Mouse (Mus musculus) inflammation-experienced regulatory T-cells, adult 6 months (primary cell): ENCODE measurements around the gene Hba-a2. TPM values are rescaled to one million over a fixed set of nuclear protein-coding genes. Genes with fewer than 3 reads are reported as not detected.
"Not testable (repeated sequence)": the region's sequence is repeated elsewhere in the genome, so short reads cannot be mapped to it uniquely, and the experiment has no call there.

Experiments
- ATAC-seq: one replicate; pipeline ENCODE4 v1.8.0; 2017
- polyA plus RNA-seq, 3 experiments: library from polyadenylated mRNA; unstranded; fragments of 100-300 nt; shearing (Covaris generic); gene quantifications; one replicate each; pipeline ENCODE4 v1.2.1; 2017

Hba-a2 gene
- polyA plus RNA-seq = 10 to 100 TPM; 11.3 to 24.9 (median 18.9) TPM

DNA sequence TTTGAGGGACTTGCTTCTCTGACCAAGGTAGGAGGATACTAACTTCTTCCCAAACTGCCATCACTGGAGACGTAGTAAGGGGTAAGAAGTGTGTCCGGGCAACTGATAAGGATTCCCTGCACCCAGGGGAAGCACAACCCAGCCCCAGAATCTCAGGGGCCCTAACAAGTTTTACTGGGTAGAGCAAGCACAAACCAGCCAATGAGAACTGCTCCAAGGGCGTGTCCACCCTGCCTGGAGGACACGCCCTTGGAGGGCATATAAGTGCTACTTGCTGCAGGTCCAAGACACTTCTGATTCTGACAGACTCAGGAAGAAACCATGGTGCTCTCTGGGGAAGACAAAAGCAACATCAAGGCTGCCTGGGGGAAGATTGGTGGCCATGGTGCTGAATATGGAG lies at the start of gene Hba-a2:
Hba-a2 (plus strand) TSS at position 287 of the 400 bp plus-strand sequence.
- ATAC-seq = not testable (repeated sequence)

DNA sequence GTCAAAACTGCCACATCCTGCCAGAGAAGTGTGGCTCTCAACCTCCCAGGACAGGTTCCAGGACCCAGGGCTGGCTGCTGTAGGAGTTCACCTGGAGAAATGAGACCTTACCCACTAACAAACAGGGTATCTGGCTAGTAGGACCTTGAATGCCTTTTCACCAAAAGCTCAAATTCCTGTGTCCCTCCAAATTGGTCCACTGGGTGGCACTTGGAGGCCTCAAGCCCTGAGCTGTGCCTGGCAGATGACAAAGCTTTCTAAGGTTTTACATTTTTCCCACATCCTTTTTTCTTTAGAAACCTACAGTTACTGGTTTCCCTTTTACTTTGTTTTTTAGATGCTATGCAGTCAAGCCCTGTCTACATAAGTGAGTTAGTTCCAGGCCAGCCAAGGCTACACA lies 49.2 kb upstream of the Hba-a2 start:
- no peak for ATAC-seq

DNA sequence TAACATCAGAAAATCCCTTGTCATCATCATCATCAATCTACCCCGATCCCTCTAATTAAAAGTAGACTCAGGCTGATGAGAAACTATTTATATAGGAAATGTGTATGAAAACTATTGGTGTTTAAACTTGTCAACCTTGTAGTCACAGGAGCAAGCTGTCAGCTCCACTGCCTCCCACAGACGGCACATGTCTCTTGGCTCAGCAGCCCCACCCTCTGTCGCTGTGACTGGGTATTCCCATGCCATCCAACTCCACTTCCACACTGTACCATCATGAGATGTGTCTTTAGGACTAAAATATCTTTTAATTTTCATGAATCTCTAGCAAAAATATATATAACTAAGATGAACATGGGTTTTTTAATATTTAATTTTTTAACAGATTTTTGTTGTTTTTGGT lies 47.9 kb upstream of the Hba-a2 start:
- no peak for ATAC-seq

DNA sequence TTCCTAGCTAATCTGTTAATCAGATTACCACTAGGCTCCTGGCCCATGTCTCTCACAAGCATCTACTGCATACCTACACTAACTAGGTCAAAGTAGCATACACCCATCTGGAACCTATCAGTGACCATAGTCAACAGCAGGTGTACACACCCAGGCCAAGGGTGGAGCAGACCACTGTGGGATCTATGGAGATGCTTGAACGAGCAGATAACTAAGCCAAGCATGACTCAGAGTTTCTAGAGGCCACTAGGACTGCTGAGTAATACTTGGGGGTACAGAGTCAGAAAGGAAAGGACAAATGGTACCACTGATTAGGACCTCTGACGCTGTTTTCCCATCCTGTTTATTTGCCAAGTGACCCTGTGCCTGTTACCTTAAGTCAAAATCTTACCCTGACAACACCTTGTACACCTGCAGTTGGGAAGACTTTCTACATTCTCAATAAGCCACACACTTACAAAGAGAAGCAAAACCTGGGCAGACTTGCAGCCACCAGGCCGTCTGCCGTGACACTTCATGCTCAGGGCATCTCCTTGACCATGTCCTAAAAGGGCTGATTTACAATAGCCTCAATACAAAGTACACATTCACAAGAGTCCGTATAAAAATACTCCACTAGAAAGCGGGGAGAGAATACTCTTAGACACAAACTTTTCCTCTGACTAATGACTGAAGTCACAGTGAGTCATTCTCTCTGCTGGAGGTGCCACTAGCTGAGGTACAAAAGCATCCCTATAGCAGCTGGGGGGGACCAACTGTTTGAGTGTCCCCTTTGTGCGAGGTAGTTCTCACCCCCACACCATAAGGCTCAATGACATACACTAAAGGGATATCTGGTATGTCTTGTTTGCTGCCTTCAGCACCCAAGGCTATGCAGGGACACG lies 45.2 kb upstream of the Hba-a2 start:
- ATAC-seq = no peak

DNA sequence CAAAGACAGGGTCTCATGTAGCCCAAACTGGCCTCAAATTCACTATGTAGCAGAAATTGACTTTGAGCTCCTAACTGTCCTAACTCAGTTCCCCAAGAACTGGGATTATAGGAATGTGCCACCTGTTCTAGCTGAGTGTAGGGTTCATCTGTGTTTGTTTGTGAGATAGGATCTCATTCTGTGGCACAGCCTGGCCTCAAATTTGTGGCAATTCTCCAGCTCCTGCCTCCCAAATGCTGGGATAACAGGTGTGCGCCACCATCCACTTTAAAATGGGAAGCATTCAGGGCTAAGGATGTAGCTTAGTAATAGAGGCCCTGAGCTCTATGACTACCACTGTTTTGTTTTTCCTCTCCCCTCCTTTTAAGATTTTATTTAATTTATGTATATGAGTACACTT lies 43.2 kb upstream of the Hba-a2 start:
- ATAC-seq = no peak

DNA sequence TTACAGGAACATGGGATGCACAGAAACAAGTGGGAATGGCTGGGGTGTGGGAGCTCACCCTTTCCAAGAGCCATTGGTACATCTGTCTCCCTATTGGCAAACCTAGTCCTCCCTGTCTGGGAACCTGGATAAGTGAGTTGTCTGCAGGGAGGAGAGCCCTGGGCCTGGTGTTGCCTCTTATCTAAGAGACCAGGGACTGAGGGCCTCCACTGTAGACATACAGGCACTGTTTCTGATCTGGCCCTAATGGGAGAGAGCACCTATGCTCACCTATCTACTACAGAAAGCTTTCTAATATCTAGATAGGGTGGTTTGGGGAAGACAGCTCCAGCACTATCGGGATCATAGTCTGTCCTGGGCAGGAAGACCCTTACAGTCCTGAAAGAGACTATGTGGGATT lies 40.1 kb upstream of the Hba-a2 start:
- ATAC-seq = no peak

DNA sequence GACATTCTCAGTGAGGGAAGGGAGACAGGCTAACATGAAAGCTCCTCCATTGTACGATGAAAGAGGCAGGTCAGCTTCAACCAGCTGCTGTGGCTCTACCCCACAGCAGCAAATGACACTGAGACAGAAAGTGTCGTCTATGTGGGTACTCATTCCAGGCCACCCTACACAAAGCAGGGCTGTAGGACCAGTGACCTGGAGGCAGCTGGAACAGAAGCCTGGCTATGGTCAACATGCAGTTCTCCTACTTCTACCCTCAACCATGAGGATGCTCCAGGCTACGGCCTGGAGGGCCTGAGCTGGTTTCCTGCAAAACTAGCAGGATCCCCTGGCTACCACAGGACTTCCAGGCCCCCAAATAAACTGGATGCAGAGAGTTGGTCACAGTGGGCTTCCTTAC lies 39.7 kb upstream of the Hba-a2 start:
- no peak for ATAC-seq

DNA sequence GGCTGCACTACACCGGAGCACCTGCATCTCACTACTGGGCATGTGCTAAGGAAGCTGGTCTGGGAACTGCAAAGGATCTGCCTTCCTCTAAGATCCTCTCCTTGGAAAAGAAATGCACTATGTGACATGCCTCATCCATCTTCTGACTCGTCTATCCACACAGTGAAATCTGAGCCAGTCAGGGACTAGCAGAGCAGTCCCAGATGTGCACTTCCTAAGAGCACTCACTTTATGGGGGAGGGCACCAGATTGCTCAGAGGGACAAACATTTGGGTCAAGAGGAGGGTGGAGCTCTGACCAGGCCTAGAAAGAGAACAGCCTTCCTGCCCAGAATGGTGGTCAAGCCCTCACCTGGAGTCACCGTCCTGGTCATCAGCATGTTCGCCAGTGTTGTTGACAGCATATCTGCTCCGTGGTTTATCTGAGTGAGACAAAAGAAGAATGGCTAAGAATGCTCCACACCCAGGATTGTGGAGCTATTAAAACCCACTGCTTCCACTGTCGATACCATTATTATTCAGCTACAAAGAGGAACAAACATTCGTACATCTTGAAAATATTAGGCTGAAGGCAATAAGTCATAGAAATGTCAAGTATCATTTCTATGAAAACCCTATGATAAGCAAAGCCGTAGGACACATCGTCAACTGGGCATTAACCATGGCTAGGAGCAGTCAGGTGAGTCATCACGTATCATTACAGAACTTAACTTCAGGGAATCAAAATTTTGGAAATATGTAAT lies 33.4 kb upstream of the Hba-a2 start:
- ATAC-seq = no peak

DNA sequence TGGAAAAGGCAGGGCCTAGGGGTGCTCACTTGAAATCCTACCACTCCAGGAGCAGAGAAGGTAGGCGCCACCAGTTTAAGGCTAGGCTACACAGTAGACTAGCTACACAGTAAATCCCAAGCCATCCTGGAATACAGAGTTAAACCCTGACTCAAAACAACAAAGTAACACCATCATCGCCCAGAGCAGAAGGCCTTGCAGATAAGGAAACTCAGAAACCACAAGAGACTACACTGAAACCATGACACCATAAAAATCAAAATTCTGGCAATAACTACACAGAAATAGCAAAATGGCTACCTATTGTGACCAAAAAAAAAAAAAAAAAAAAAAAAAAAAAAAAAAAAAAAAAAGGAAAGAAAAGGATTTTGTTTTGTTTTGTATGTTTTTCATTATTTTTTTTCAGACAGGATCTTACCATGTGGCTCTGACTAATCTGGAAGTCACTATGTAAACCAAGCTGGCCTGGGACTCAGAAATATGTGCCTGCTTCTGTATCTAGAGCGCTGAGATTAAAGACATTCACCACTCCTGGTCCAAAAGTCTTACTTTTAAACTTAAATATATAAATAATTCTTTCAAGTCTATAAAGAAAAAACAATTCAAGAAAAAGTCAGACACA lies 31.1 kb upstream of the Hba-a2 start:
- no peak for ATAC-seq

DNA sequence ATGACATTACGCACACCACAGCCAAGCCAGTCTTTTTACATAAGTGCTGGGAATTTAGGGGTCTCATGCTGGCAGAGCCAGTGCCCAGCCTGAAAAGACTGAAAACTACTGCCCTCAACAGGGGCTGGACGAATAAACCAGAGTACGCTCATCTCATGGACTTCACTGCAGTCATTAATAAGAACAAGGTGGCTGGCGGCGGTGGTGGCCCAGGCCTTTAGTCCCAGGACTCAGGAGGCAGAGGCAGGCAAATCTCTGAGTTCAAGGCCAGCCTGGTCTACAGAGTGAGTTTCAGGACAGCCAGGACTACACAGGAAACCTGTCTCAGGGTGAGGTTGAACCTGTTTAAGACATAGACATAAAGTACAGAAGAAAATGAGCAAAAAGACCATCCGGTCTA lies 30.1 kb upstream of the Hba-a2 start:
- no peak for ATAC-seq

DNA sequence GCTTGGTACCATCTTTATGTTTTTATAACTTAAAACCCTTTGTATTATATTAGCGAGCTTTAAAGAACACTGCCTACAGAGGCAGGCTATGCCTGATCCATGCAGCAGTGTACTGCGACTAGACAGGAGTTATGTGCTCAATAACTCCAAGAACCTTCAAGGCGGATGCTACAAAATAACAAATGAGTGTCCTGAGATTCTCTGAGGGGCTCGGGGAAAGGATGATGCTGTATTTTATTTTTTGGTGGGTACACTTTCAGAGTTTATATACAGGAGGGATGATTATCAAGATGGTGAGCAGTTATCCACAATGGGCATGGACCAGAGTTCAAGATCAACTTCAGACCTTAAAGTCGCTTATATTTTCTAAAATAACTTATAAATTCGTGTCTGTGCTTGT lies 29.5 kb upstream of the Hba-a2 start:
- no peak for ATAC-seq

DNA sequence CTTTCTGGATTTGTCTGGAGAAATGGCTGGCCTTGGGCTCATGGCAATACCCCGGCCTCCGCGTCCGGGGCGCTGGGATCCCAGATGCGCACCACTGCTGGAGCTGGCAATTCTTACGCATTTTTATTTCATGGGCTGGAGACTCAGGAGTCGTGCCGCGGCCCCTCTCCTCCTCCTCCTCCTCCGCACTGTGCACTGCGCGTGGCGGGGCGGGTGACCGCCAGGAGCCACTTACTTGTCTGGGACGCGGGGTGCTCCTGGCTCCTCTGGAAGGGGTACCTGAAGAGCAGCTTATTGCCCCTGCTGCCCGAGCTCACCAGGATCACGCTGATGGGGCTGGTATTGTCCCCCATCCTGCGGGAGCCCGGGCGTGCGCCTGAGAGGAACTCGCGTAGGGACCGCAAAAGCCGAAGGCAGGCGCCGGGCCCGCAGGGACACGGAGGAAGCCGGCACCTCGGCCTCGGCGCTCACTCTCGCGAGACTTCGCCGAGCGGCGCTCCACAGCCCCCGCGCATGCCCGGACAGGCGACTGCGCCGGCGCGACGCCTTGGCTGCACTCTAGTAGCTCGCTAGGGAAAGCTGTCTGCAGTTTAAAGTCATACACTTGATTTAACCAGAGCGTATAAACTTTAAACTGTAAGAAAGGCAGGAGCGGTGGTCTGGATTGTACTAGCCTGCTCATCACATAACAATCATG lies 29.0 kb upstream of the Hba-a2 start, which contains the start of gene Nprl3:
Nprl3 (minus strand) TSS at position 520 of the 697 bp plus-strand sequence.
- ATAC-seq = peak; percentile 96

DNA sequence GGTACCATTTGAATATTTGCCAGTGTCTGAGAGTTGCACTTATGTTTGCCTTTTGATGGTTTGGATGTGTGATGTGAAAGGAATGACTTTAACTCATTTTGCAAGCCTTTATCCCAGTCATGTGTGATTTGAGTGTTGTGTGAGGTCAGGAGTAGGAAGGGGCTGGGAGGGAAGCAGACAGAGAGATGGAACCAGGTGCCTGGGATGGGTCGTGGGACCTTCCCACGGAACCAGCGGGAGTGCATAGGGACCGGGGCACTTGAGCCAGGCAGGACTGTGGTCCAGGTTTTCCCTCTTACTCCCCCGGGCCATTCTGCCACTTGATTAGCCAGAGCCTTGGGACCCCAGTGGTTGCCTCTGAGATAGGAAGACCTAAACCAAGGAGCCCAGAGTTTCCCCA lies 28.3 kb upstream of the Hba-a2 start:
- no peak for ATAC-seq

DNA sequence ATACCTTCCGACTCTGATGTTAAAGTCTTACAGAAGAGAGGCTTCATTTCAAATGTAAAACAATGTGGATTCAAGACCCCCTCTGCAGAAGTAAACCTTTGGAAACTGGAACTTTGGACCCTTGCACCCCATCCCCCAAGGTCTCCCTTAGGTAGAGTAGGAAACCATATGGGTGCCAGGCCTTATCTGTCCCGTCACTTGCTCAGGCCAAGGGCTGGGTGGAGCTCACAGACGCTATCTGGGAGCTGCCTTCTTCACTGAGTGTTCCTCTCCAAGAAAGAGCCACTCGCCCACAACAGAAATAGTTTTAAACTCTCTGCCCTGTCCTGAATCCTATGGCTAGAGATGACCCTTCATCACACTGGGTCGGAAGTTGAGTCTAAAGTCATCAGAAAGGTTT lies 27.3 kb upstream of the Hba-a2 start:
- ATAC-seq = no peak

DNA sequence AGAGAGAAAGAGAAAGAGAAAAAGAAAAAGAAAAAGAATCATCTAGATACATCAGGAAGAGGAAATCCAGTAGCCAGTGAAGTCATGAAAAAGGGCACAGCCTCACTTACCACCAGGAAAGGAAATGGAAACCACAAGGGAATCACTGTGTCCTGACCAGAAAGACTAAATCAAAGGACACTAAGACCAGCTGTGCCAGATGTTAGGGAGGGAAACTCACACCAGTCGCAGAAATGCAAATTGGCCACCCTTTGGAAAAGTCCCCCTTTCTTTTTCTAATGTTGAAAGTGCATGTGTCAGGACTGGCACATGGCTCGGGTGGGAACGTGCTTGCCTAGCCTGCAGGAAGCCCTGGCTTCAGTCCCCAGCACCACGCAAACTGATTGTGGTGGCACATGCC lies 25.1 kb upstream of the Hba-a2 start:
- ATAC-seq = no peak

DNA sequence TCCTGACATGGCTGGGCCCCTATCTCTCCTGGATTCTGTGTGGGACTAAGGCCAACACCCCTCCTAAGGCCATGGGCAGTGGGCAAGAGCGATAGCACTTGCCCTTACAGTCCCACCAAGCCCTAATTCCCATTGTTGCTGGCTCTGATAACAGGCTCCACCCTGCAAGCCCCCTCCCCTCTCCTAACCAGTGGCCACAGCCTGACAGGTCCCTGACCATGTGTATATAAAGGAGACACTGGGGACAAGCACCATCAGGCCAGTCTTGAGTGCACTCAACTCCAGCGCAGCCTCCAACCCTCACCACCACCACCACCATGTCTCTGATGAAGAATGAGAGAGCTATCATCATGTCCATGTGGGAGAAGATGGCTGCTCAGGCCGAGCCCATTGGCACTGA lies 19.9 kb upstream of the Hba-a2 start, which contains the start of gene Hba-x:
Hba-x (plus strand) TSS at position 54 of the 400 bp plus-strand sequence.
- no peak for ATAC-seq

DNA sequence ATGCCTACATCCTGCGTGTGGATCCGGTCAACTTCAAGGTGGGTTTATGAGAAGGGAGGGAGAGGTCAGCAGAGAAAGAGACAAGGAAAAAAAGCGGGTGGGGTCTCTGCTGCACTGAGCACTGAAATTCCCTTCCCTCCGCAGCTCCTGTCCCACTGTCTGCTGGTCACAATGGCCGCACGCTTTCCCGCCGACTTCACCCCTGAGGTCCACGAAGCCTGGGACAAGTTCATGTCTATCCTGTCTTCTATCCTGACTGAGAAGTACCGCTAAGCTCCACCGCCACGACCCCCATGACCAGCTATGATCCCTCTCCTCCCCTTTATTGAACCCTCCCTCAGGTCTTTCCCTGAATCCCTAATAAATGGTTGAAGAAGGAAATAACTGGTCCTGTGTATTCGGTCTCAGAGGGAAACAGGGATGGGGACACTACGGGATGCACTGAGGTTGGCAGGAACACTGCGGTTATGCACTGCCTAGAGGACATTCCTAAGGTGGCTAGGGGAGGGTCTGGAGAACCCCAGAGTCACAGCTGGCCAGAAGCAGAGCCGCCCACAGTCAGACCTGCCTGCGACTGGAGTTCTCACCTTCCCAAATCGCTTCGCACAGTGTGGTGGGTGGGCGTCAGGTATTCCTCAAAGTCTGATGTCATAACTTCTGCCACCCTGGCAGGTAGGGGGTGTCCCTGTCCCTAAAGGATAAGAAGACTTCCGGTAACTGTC lies 18.4 kb upstream of the Hba-a2 start:
- no peak for ATAC-seq

DNA sequence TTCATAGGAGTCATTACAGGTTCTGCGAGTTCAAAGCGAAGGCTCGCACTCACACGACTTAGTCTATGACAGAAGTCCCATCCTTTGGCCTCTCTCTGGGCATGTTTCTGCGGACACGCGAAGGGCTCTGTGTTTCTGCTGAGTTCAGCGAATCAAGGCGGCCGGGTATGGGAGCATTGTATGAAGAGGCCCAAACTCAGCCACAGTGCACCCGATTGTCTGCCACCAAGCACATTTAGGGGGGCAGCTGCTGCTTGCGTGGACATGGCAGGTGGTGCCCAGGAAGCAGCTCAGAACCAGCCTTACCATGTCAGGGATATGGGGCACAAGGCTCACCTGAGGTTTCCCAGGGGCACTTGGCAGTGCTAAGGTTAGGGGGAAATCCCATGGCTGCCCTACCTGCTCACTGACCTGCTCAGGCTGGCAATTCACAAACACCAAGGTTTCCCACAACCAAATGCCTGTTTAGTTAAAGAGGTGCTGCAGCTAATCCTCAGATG lies 17.8 kb upstream of the Hba-a2 start:
- no peak for ATAC-seq

DNA sequence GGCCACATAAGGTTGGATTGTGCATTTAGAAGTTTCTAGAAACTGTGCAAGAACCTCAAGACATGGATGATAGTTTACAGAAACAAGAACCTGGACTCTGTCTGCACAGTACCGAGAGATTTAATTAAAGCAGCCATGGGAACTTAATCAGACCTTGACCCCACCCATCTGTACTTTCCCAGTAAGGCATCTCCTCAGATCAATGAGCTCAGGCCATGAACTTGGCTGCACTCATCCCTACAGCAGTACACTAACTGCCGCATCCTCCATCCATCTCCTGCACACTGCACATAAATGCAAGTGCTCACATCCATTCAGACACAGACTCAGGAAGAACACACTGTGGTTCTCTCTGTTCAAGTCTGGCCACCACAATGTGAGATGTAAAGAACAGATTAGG lies 15.6 kb upstream of the Hba-a2 start:
- ATAC-seq = no peak

DNA sequence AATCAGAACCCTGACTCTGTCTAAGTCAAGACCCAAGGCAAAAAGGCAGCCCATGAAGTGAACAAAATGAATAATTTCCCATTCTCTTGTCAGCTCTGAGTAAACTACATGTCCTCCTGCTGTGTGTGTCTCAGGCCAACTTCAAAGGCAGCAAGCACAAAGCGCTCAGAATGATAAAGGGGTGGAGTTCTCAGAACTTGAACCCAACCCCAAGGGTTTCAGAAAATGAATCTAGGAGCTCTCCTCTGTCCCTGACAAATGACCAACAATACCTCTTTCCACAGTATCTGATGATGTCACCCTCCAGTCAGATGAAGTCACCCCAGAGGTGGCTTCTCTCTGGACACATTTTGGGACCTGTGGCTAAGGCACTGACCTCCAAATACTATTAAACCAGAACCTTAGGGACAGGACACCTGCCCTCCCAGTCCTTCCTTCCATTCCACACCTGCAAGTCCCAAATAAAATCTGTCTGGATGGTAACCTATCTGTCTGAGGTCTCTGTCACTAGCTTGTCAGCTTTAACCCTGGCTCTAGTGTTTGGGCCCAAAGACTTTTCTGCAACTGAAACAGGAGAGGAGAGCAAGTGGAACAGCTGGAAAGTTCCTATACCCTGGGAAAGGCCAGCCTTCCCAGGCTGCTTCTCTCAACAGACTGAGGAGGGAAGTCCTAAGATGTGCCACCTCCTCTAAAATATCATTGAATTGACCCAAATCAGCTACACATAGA lies 14.7 kb upstream of the Hba-a2 start:
- ATAC-seq = no peak
